Mouse (Mus musculus) cortical plate, adult 2 months (tissue): ENCODE data around the gene Fli1.

Source experiments
- CTCF ChIP-seq: fragments of 200-500 bp; IDR thresholded peaks from 2 replicates; pipeline ENCODE4 v1.5.1; 2011; ENCODE audit warnings: mild to moderate bottlenecking, control low read depth, low read length; ENCODE audit not compliant: insufficient read depth; ENCODE audit errors: extremely low read depth
- POLR2A ChIP-seq: fragments of 200-500 bp; IDR thresholded peaks from 2 replicates; pipeline ENCODE4 v1.6.1; 2011; ENCODE audit warnings: mild to moderate bottlenecking, low read length, control low read depth; ENCODE audit not compliant: insufficient read depth; ENCODE audit errors: extremely low read depth

GRCm38 (mm10) chr9:32376031-32376430 lies 166.6 kb downstream of the Fli1 start:
- TF ChIP-seq POLR2A (no peak), CTCF (no peak)
